Mouse (Mus musculus) limb, embryonic 15.5 days (tissue): ENCODE measurements around the gene Rae1. TPM values are rescaled to one million over a fixed set of nuclear protein-coding genes. Genes with fewer than 3 reads are reported as not detected.

Source experiments
- ATAC-seq: fragments of 200-750 bp; cut with Nextera tagmentation; 2 replicates; pipeline ENCODE4 v1.8.0; 2017; ENCODE audit warnings: low read depth, moderate TSS enrichment; ENCODE audit not compliant: insufficient number of reproducible peaks, low FRiP score, low TSS enrichment
- H3K27ac ChIP-seq: fragments of 300-500 bp; sonication (generic); 2 replicates; pipeline ENCODE4 v1.5.1; 2015; ENCODE audit warnings: moderate library complexity, mild to moderate bottlenecking, inconsistent platforms
- H3K27me3 ChIP-seq: fragments of 300-500 bp; sonication (generic); 2 replicates; pipeline ENCODE4 v1.6.1; 2015; ENCODE audit warnings: inconsistent platforms
- H3K36me3 ChIP-seq: fragments of 300-500 bp; sonication (generic); 2 replicates; pipeline ENCODE4 v1.6.1; 2015; ENCODE audit warnings: inconsistent platforms
- H3K4me1 ChIP-seq: fragments of 300-500 bp; sonication (generic); 2 replicates; pipeline ENCODE4 v1.6.1; 2015; ENCODE audit warnings: inconsistent platforms
- H3K4me2 ChIP-seq: fragments of 300-500 bp; sonication (generic); 2 replicates; pipeline ENCODE4 v1.6.1; 2015; ENCODE audit warnings: mild to moderate bottlenecking, inconsistent platforms
- H3K4me3 ChIP-seq: fragments of 300-500 bp; sonication (generic); 2 replicates; pipeline ENCODE4 v1.5.1; 2015; ENCODE audit warnings: mild to moderate bottlenecking, inconsistent platforms
- H3K9ac ChIP-seq: fragments of 300-500 bp; sonication (generic); 2 replicates; pipeline ENCODE4 v1.6.1; 2015; ENCODE audit warnings: inconsistent platforms
- H3K9me3 ChIP-seq: fragments of 300-500 bp; sonication (generic); 2 replicates; pipeline ENCODE4 v1.6.1; 2016; ENCODE audit warnings: inconsistent platforms
- WGBS: fragments of 180-500 bp; shearing (Covaris S2); methylation state at CpG from one replicate; pipeline ENCODE4 v1.1.7; 2015; 5-methylcytosine and 5-hydroxymethylcytosine counted together
- polyA plus RNA-seq: library from polyadenylated mRNA; unstranded; fragments of >200 nt; fragmentation: Nextera tagmentation; extraction: Ambion mirVana; gene quantifications from 2 replicates; pipeline ENCODE4 v1.2.1, GENCODE M21; 2015

The Rae1 gene
- polyA plus RNA-seq, 1 experiment from 2014 or later: 115 TPM

DNA sequence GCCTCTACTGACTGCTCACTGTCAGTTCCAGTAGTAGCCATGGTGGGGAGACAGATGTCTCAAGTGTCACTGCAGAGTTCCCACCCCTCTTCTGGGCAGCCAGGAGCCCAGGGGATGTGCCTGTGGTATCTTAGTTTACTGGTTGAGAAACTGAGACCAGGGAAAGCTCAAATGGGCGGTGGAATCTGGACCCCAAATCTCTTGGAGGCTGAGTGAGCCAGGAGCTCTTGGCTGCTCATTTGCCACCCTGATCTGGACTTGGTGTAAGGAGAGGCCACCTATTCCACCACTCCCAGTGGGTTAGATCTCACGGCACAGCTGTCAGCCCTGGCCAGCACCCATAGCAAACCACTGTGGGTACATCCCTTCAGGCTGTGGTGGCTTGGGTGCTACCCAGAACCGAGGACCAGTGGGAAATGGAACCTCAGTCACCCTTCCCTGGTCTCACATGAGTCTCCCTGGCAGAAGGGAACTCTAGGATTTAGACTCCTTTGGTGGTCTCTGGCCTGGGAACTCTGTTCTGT is 28.7 kb downstream of the Rae1 start:
- Histone ChIP-seq H3K4me1 (peaks cover 44% of the 10 kb centered on the region), H3K36me3 (peaks cover 44% of the 10 kb centered on the region), H3K4me2 (no peak overlapping the region), H3K27me3 (no peaks in the 10 kb centered on the region), H3K27ac (no peak overlapping the region), H3K4me3 (no peak overlapping the region), H3K9ac (no peak overlapping the region), H3K9me3 (no peaks in the 10 kb centered on the region)
- no peak for ATAC-seq
- 85% methylated on average over 3 of the region's 3 CpGs for WGBS

DNA sequence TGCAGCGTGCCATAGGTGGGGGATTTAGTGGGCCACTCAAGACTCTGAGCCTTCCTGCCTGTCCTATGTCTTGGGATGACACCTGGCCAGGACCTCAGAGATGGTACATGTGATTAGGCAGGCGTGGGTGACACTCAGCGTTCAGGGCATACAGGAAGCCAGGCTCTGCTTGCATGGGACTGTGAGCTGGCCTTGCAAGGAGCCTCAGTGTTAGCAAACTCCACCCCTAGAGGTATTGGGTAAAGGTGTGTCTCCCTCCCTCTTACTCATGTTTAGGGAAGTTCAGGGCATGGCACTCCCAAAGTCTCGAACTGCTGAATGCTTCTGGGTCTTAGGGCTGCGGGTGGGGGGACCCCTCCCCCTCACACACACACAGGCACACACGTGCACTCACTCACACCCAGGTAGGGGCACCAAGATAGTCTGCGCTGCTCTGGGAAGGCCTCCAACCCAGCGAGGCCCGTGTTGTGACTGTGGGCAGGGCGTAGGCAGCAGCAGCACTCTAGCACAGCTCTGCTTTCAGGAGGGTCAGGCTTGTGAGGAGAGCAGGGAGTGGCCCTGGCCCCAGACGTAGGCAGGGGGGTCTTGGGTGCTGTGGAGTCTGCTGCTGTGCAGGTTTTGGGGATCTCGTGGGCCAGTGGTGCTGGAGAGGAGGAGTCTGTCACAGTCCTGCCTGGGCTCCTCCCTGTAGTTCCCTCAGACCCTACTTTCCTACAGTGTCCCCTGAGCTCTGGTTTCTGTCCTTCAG is 30.8 kb downstream of the Rae1 start:
- peaks cover 58% of the 10 kb centered on the region for H3K36me3 ChIP-seq

DNA sequence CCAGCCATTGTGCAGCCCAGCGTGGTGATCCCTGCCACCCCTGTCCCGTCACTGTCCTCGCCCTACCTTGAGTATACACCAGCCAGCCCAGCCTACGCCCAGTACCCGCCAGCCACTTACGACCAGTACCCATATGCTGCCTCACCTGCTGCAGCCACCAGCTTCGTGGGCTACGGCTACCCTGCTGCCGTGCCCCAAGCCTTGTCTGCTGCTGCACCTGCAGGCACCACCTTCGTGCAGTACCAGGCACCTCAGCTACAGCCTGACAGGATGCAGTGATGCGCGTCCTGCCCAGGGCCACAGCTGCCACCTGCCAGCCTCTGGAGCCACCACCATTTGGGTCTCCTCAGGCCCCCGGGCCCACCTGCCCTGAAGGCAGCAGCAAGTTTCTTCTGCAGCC is 33.6 kb downstream of the Rae1 start:
- ATAC-seq: no peak
- Histone ChIP-seq H3K36me3 (peaks cover 54% of the 10 kb centered on the region), H3K4me3 (no peak overlapping the region), H3K4me2 (no peak overlapping the region), H3K4me1 (peaks cover 3% of the 10 kb centered on the region; the same call in 1 of the 2 replicates), H3K27me3 (no peaks in the 10 kb centered on the region), H3K27ac (no peak overlapping the region), H3K9me3 (no peaks in the 10 kb centered on the region), H3K9ac (no peak overlapping the region)
- 94% methylated on average over 13 of the region's 13 CpGs for WGBS

More for the DNA sequence above, 30.8 kb downstream of the Rae1 start:
- H3K4me3 ChIP-seq: no peak overlapping the region
- H3K4me1 ChIP-seq: peaks cover 26% of the 10 kb centered on the region
- H3K27ac ChIP-seq: no peak overlapping the region
- H3K4me2 ChIP-seq: no peak overlapping the region
- 67% methylated on average over 12 of the region's 12 CpGs for WGBS
- H3K27me3 ChIP-seq: no peaks in the 10 kb centered on the region
- no peaks in the 10 kb centered on the region for H3K9me3 ChIP-seq
- no peak for ATAC-seq
- no peak overlapping the region for H3K9ac ChIP-seq

DNA sequence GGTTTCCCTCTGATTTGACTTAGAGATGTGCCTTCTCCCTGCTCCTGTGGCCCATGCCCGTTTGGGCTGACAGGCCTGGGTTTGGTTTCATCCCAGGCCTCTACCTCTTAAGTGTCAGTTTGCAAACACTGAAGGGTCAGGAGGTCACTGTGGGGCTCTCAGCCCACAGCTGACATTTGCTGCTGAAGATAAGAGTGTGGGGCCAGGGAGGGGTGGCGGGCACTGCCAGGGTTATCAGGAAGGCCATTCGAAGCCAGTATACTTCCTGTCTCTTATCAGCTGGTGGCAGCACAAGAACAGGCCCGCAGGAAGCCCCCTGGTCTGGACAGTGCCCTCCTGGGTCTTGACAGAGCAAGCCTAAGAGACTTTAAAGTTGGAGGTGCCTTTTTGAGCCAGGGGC is 35.1 kb downstream of the Rae1 start:
- H3K9me3 ChIP-seq: no peaks in the 10 kb centered on the region
- H3K27ac ChIP-seq: no peak overlapping the region
- H3K9ac ChIP-seq: no peak overlapping the region
- 62% methylated on average over 4 of the region's 4 CpGs for WGBS
- peaks cover 48% of the 10 kb centered on the region for H3K36me3 ChIP-seq
- no peak overlapping the region for H3K4me2 ChIP-seq
- peaks cover 3% of the 10 kb centered on the region; the same call in 1 of the 2 replicates for H3K4me1 ChIP-seq
- H3K4me3 ChIP-seq: no peak overlapping the region
- ATAC-seq: no peak
- no peaks in the 10 kb centered on the region for H3K27me3 ChIP-seq

DNA sequence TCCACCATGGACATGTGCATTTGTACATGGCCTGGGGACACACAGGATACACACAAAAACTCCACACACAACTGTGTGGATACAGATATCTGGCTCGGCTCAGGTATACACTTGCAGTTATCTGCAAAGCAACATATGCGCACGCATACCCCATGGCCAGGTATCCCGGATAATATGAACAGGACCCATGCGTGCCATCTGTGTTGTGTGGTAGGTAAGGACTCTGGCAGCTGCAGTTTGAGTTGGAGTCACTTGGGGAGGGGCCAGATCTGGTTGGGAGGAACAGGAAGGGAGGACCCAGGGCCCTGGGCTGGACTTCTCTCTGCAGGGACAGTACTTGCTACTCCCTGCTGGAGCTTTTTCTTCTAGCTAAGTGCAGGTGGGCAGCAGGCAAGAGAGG is 35.7 kb downstream of the Rae1 start:
- no peak overlapping the region for H3K4me3 ChIP-seq
- no peaks in the 10 kb centered on the region for H3K9me3 ChIP-seq
- H3K9ac ChIP-seq: no peak overlapping the region
- H3K4me2 ChIP-seq: no peak overlapping the region
- WGBS: 96% methylated on average over 5 of the region's 5 CpGs
- H3K27me3 ChIP-seq: no peaks in the 10 kb centered on the region
- no peak for ATAC-seq
- peaks cover 3% of the 10 kb centered on the region; the same call in 1 of the 2 replicates for H3K4me1 ChIP-seq
- H3K27ac ChIP-seq: no peak overlapping the region
- H3K36me3 ChIP-seq: peaks cover 41% of the 10 kb centered on the region

DNA sequence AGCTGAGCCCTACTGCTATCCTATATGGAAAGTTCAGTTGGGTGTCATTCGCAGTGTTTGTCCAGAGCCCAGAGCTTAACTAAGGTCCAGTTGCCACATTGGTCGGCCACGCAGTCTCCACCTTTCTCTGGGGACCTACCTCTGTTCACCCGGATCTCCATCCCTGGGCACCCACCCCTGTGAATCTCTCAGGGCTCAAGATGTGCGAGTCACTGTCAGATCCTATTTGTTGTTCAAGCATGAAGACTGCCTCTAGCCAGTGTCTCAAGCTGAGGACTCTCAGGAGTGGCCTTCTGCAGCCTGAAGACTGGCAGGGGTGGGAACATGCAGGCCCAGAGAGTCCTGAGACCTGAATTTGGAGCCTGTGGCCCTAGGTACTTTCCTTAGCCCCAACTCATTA is 36.1 kb downstream of the Rae1 start:
- Histone ChIP-seq H3K36me3 (peaks cover 37% of the 10 kb centered on the region), H3K9me3 (no peaks in the 10 kb centered on the region), H3K4me2 (no peak overlapping the region), H3K27ac (no peak overlapping the region), H3K4me1 (no peaks in the 10 kb centered on the region), H3K4me3 (no peak overlapping the region), H3K27me3 (no peaks in the 10 kb centered on the region), H3K9ac (no peak overlapping the region)
- WGBS: 89% methylated on average over 5 of the region's 5 CpGs
- ATAC-seq: no peak

DNA sequence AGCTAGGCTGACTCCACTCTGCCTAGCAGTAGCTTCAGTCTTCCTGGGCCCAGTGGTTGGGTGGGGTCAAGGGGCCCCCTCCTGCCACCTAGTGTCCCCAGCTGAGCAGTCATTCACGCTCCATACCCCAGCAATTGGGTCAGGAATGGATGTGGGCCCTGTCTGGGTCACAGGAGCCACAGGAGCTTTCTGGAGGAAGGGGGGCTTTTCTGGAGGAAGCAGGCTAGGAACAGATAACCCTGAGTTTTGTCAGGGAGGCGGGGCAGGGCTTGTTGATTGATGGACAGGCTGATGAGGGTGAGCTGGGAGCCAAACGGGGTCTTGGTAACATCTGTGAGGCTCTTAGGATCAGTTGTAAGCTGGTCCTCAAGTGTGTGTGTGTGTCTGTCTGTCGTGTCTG is 36.7 kb downstream of the Rae1 start:
- H3K27me3 ChIP-seq: no peaks in the 10 kb centered on the region
- H3K4me3 ChIP-seq: no peak overlapping the region
- no peak overlapping the region for H3K4me2 ChIP-seq
- H3K9ac ChIP-seq: no peak overlapping the region
- H3K9me3 ChIP-seq: no peaks in the 10 kb centered on the region
- H3K27ac ChIP-seq: no peak overlapping the region
- no peaks in the 10 kb centered on the region for H3K4me1 ChIP-seq
- 52% methylated on average over 4 of the region's 4 CpGs for whole genome bisulfite sequencing
- ATAC-seq: no peak
- peaks cover 32% of the 10 kb centered on the region for H3K36me3 ChIP-seq

DNA sequence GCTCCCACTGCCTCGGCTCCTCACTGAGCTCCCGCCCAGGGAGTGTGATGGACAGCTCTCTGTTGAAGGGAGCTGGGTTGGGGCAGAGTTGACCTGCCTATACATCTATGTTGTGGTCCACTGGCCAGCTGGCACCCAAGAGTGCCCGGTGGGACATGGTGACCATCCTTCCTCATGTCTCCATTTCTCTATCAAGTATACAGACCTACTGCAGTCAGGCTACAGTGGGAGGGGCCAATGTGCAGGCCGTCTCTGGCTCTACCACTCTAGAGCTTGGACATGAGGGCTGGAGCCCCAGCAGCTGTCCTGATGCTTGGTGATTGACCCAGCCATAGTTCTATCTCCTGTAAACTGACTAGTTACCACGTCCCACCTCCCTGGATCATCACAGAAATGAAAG is 37.4 kb downstream of the Rae1 start:
- peaks cover 26% of the 10 kb centered on the region for H3K36me3 ChIP-seq
- H3K27me3 ChIP-seq: no peaks in the 10 kb centered on the region
- H3K4me1 ChIP-seq: no peaks in the 10 kb centered on the region
- no peak overlapping the region for H3K27ac ChIP-seq
- H3K9ac ChIP-seq: no peak overlapping the region
- H3K4me2 ChIP-seq: no peak overlapping the region
- no peak for ATAC-seq
- H3K4me3 ChIP-seq: no peak overlapping the region
- no peaks in the 10 kb centered on the region for H3K9me3 ChIP-seq
- 77% methylated on average over 5 of the region's 5 CpGs for WGBS

DNA sequence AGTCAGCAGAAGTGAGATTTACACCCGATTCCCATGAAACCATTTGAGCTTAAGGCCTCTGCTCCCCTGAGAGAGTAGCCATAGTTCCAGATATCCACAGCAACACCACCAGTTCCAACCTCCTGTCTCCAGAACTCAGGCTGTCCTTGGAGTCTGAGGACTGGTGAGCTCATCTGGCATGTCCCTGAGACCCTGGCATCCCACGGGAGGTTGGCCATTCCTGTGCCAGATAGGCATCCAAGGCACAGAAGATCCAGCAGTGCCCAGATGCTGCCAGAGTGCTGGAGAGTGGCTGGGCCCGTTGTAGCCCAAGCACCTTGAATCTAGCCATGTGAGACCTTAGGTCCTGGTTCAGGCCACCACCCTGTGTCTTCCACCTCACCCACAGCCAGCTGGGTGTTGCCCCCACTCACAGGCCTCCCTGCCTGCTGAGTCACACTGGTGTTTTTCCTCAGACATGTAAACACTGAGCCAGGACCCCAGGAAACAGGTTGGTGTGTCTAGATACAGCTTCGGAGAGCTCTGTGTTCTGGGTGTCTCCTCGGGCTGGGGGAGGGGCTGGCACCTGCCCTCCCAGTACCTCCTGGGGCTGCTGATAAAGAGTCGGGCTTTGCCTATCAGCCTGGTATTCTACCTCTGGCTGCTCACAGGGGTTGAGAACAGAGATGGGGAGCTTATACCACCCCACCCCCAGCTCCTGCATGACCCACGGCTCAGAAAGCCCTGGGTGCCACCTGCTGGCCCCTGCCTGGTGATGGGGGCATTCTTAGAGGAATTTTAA is 38.1 kb downstream of the Rae1 start:
- 75% methylated on average over 7 of the region's 7 CpGs for WGBS

DNA sequence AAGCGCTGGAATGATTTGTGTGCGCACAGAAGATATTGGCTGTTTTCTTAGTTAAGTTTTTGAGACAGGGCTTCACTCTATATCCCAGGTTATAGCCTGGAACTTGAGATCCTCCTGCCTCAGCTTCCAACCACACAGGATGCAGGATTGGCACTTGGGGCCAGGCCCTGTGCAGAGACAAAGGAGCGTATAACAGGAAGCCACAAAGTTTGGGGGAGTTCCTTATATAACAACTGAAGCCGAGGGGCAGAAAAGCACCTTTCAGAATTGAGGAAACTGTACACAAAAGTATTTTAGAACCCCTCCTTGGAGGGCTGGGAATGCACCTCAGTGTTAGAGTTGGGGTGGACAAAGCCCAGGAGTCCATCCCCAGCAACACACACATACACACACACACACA is 39.1 kb downstream of the Rae1 start:
- no peak for ATAC-seq
- Histone ChIP-seq H3K9ac (no peak overlapping the region), H3K27me3 (no peaks in the 10 kb centered on the region), H3K36me3 (peaks cover 10% of the 10 kb centered on the region), H3K9me3 (no peaks in the 10 kb centered on the region), H3K27ac (no peak overlapping the region), H3K4me2 (no peak overlapping the region), H3K4me3 (no peak overlapping the region), H3K4me1 (no peaks in the 10 kb centered on the region)
- WGBS: 86% methylated on average over 4 of the region's 4 CpGs

More for the DNA sequence above, 38.1 kb downstream of the Rae1 start:
- no peaks in the 10 kb centered on the region for H3K4me1 ChIP-seq
- no peak overlapping the region for H3K4me3 ChIP-seq
- H3K27me3 ChIP-seq: no peaks in the 10 kb centered on the region
- H3K27ac ChIP-seq: no peak overlapping the region
- H3K36me3 ChIP-seq: peaks cover 20% of the 10 kb centered on the region
- H3K9me3 ChIP-seq: no peaks in the 10 kb centered on the region
- no peak overlapping the region for H3K9ac ChIP-seq
- H3K4me2 ChIP-seq: no peak overlapping the region
- ATAC-seq: no peak

DNA sequence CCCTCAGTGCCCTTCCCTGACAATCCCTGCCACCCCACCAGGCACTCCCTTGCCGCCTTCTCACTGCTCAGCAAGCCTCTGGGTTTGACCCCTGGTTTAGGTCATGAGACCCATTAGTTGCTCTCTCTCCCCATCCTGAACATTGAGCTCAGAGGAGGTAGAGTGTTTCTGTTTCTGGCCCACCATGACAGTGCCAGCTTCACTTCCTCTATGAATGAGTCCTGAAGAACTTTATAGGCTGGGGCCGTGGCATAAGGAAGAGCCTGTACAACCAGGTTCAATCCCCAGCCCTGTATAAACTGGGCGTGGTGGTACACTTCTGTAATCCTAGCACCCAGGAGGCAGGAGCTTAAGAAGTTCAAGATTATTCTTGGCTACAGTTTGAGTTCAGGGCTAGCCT is 40.9 kb downstream of the Rae1 start:
- Histone ChIP-seq H3K36me3 (no peaks in the 10 kb centered on the region), H3K27ac (no peak overlapping the region), H3K9me3 (no peaks in the 10 kb centered on the region)

DNA sequence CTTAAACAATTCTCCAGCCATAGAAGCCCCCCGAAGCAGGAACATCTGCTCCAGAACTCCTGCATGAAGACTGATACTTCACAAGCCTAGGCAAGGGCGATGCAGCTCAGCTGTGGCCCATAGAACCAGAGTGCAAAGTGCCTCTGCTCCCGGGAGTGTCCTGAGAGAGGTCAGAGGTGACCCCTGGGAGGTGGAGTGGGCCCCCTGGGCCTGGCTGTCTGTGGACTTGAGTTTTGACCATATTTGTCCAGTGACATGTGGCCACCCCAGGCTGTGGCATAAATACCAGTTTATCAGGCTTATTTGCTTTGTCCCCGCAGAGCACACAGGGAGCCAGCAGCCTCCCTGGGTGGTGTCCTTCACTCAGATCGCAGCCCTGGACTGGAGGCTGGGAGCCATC is 41.3 kb downstream of the Rae1 start:
- no peak overlapping the region for H3K4me2 ChIP-seq
- H3K4me1 ChIP-seq: no peaks in the 10 kb centered on the region; the same call in 1 of the 2 replicates
- no peak overlapping the region for H3K4me3 ChIP-seq
- WGBS: 62% methylated on average over 5 of the region's 5 CpGs
- ATAC-seq: no peak
- no peaks in the 10 kb centered on the region for H3K27me3 ChIP-seq
- H3K9me3 ChIP-seq: no peaks in the 10 kb centered on the region
- no peak overlapping the region for H3K9ac ChIP-seq
- H3K36me3 ChIP-seq: no peaks in the 10 kb centered on the region
- no peak overlapping the region for H3K27ac ChIP-seq

More for the DNA sequence above, 40.9 kb downstream of the Rae1 start:
- ATAC-seq: no peak
- no peak overlapping the region for H3K9ac ChIP-seq
- 84% methylated on average over 3 of the region's 3 CpGs for whole genome bisulfite sequencing
- no peak overlapping the region for H3K4me3 ChIP-seq
- no peak overlapping the region for H3K4me2 ChIP-seq
- no peaks in the 10 kb centered on the region for H3K4me1 ChIP-seq
- H3K27me3 ChIP-seq: no peaks in the 10 kb centered on the region
